Mouse (Mus musculus) kidney, embryonic 14.5 days (tissue): ENCODE measurements around the gene Olfr920. TPM values are rescaled to one million over a fixed set of nuclear protein-coding genes. Genes with fewer than 3 reads are reported as not detected.

Experiments used
- ATAC-seq: fragments of 200-750 bp; cut with Nextera tagmentation; 2 replicates; pipeline ENCODE4 v1.8.0; 2017; ENCODE audit warnings: moderate number of reproducible peaks, mild to moderate bottlenecking, moderate TSS enrichment, moderate library complexity; ENCODE audit not compliant: low FRiP score, low TSS enrichment
- H3K27ac ChIP-seq: fragments of 300-500 bp; sonication (generic); 2 replicates; pipeline ENCODE4 v1.5.1; 2014; ENCODE audit warnings: low read depth, mild to moderate bottlenecking, low read length, moderate library complexity, mixed read lengths
- H3K27me3 ChIP-seq: fragments of 300-500 bp; sonication (generic); 2 replicates; pipeline ENCODE4 v1.6.1; 2014; ENCODE audit warnings: mild to moderate bottlenecking, low read length; ENCODE audit not compliant: control insufficient read depth, insufficient read depth
- H3K36me3 ChIP-seq: fragments of 300-500 bp; sonication (generic); 2 replicates; pipeline ENCODE4 v1.6.1; 2014; ENCODE audit warnings: low read length, mixed read lengths; ENCODE audit not compliant: control insufficient read depth, insufficient read depth
- H3K4me1 ChIP-seq: fragments of 300-500 bp; sonication (generic); 2 replicates; pipeline ENCODE4 v1.6.1; 2014; ENCODE audit warnings: low read length, mixed read lengths; ENCODE audit not compliant: control insufficient read depth, insufficient read depth
- H3K4me2 ChIP-seq: fragments of 300-500 bp; sonication (generic); replicated peaks from 2 replicates; pipeline ENCODE4 v1.6.1; 2014; ENCODE audit warnings: low read depth, mild to moderate bottlenecking, low read length
- H3K4me3 ChIP-seq: fragments of 300-500 bp; sonication (generic); 2 replicates; pipeline ENCODE4 v1.5.1; 2014; ENCODE audit warnings: mild to moderate bottlenecking, low read length
- H3K9ac ChIP-seq: fragments of 300-500 bp; sonication (generic); 2 replicates; pipeline ENCODE4 v1.6.1; 2014; ENCODE audit warnings: low read depth, mild to moderate bottlenecking, low read length, moderate library complexity
- H3K9me3 ChIP-seq: fragments of 300-500 bp; sonication (generic); 2 replicates; pipeline ENCODE4 v1.6.1; 2016; ENCODE audit warnings: low read length; ENCODE audit not compliant: control insufficient read depth
- WGBS: fragments of 180-500 bp; shearing (Covaris S2); extraction: QIAGEN DNeasy Blood & Tissue Kit; methylation state at CpG from one replicate; pipeline ENCODE4 v1.1.7; 2014; 5-methylcytosine and 5-hydroxymethylcytosine counted together
- polyA plus RNA-seq: library from polyadenylated mRNA; unstranded; fragments of >200 nt; fragmentation: Nextera tagmentation; extraction: Ambion mirVana; gene quantifications from 2 replicates; pipeline ENCODE4 v1.2.1, GENCODE M21; 2014

Gene Olfr920
- 0.05 TPM in 1 of 2 replicates, not detected in the other for polyA plus RNA-seq

GRCm38 (mm10) chr9:38751999-38752398 is at the start of gene Olfr920:
Gene Olfr920 (plus strand): TSS chr9:38752299.
- 88% methylated on average over 1 of the region's 1 CpGs for WGBS
- Histone ChIP-seq H3K36me3 (no peaks in the 10 kb centered on the region), H3K27ac (no peak within 1 kb of the TSS), H3K9me3 (no peaks in the 10 kb centered on the region), H3K27me3 (no peaks in the 10 kb centered on the region), H3K4me2 (no peak within 1 kb of the TSS), H3K4me3 (no peak within 1 kb of the TSS), H3K4me1 (no peaks in the 10 kb centered on the region), H3K9ac (no peak within 1 kb of the TSS)
- ATAC-seq, result no peak

- H3K27me3 ChIP-seq, result no peaks in the 10 kb centered on the region
- H3K36me3 ChIP-seq, result no peaks in the 10 kb centered on the region
- no peaks in the 10 kb centered on the region for H3K9me3 ChIP-seq
- H3K4me1 ChIP-seq, result peaks cover 8% of the 10 kb centered on the region
- H3K4me2 ChIP-seq, result peak within 1 kb of the TSS; percentile 70
- H3K27ac ChIP-seq, result peak within 1 kb of the TSS; percentile 55; the same call in 1 of the 2 replicates
- H3K9ac ChIP-seq, result peak within 1 kb of the TSS; percentile 51; the same call in 1 of the 2 replicates
- WGBS, result 0% methylated on average over 4 of the region's 4 CpGs
- peak; percentile 85 for ATAC-seq
- H3K4me3 ChIP-seq, result peak within 1 kb of the TSS; percentile 64
These were observed 34.0 kb upstream of the Olfr920 start, which contains the start of gene Vwa5a for GRCm38 (mm10) chr9:38718102-38718501. Gene Vwa5a (plus strand): TSS chr9:38718268.

GRCm38 (mm10) chr9:38718927-38719441 is 33.1 kb upstream of the Olfr920 start:
- Histone ChIP-seq H3K4me1 (peaks cover 8% of the 10 kb centered on the region), H3K36me3 (no peaks in the 10 kb centered on the region; the same call in 1 of the 2 replicates), H3K27ac (no peak overlapping the region), H3K9ac (peak overlapping the region; percentile 51; the same call in 1 of the 2 replicates), H3K4me3 (peak overlapping the region; percentile 64), H3K9me3 (no peaks in the 10 kb centered on the region), H3K4me2 (peak overlapping the region; percentile 70), H3K27me3 (no peaks in the 10 kb centered on the region)
- WGBS, result 6% methylated on average over 3 of the region's 3 CpGs
- peak; percentile 90 for ATAC-seq

DNA sequence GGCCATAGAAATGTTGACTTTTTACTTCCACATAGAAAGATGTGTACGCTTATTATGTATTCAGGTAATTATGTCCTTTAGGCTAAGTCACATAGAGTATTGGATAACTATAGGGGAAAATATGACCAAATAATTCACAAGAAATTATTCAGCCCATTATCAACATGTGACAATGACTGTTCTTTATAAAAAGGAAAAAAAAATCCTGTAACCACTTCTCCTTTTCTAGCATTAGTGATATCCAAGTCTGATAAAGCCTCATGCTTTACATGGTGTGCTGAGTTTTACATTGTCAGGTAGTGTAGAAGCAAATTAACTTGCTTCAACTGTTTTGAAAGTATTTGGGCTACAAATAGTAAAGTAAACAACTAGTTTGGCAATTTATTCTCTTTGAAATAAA is 28.1 kb upstream of the Olfr920 start:
- H3K4me3 ChIP-seq, result no peak overlapping the region
- H3K27ac ChIP-seq, result no peak overlapping the region
- H3K36me3 ChIP-seq, result peaks cover 8% of the 10 kb centered on the region; the same call in 1 of the 2 replicates
- no peaks in the 10 kb centered on the region for H3K9me3 ChIP-seq
- H3K4me2 ChIP-seq, result no peak overlapping the region
- no peak overlapping the region for H3K9ac ChIP-seq
- peaks cover 4% of the 10 kb centered on the region for H3K4me1 ChIP-seq
- ATAC-seq, result no peak
- no peaks in the 10 kb centered on the region for H3K27me3 ChIP-seq
- 94% methylated on average over 1 of the region's 1 CpGs for WGBS

GRCm38 (mm10) chr9:38728218-38728617 is 23.9 kb upstream of the Olfr920 start:
- no peaks in the 10 kb centered on the region for H3K9me3 ChIP-seq
- H3K27me3 ChIP-seq, result no peaks in the 10 kb centered on the region
- H3K4me2 ChIP-seq, result no peak overlapping the region
- H3K36me3 ChIP-seq, result peaks cover 8% of the 10 kb centered on the region; the same call in 1 of the 2 replicates
- no peak overlapping the region for H3K9ac ChIP-seq
- H3K4me1 ChIP-seq, result no peaks in the 10 kb centered on the region
- no peak overlapping the region for H3K4me3 ChIP-seq
- H3K27ac ChIP-seq, result no peak overlapping the region
- no peak for ATAC-seq
- 78% methylated on average over 3 of the region's 3 CpGs for WGBS

- no peak overlapping the region for H3K27ac ChIP-seq
- H3K9ac ChIP-seq, result no peak overlapping the region
- 75% methylated on average over 1 of the region's 1 CpGs for WGBS
- no peaks in the 10 kb centered on the region for H3K27me3 ChIP-seq
- H3K9me3 ChIP-seq, result no peaks in the 10 kb centered on the region
- no peak overlapping the region for H3K4me3 ChIP-seq
- no peak for ATAC-seq
- H3K4me1 ChIP-seq, result no peaks in the 10 kb centered on the region
- no peaks in the 10 kb centered on the region for H3K36me3 ChIP-seq
- H3K4me2 ChIP-seq, result no peak overlapping the region
These were observed 10.7 kb upstream of the Olfr920 start for GRCm38 (mm10) chr9:38741408-38741807.

DNA sequence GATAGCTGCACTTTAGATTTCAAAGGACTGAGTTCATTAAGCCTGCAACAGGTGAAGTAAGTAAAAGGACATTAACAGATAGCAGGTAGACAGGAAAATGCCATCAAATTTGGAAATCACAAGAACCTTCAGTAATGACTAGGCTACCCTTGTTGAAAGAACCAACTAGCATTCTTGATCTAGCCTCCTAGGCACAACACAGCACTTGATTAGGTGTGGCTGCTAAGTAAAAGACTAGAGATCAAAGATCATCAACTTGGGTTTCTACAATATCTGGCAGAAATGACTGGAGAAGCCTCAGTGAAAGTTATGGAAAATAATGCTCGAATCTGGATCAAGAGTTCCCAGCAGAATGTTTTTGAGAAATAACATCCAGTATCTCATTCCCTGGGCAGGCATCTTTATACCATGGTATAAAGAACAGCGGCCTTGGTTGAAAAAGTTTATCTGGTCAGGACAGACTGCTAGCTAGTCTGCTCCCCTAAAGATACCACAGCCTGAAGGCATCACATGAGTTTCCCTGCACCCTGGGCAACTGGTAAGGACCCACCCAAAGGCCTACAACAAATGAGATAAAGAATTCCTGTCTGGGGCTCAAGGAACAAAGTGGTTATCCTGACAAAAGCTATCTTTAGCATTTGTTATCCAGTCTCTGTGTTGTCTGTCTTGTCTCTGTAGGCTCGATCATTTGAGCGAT is 7.3 kb upstream of the Olfr920 start:
- no peaks in the 10 kb centered on the region for H3K27me3 ChIP-seq
- no peak overlapping the region for H3K4me2 ChIP-seq
- no peak overlapping the region for H3K4me3 ChIP-seq
- no peaks in the 10 kb centered on the region for H3K36me3 ChIP-seq
- H3K27ac ChIP-seq, result no peak overlapping the region
- WGBS, result 95% methylated on average over 4 of the region's 4 CpGs
- no peaks in the 10 kb centered on the region for H3K4me1 ChIP-seq
- no peaks in the 10 kb centered on the region for H3K9me3 ChIP-seq
- H3K9ac ChIP-seq, result no peak overlapping the region
- no peak for ATAC-seq

DNA sequence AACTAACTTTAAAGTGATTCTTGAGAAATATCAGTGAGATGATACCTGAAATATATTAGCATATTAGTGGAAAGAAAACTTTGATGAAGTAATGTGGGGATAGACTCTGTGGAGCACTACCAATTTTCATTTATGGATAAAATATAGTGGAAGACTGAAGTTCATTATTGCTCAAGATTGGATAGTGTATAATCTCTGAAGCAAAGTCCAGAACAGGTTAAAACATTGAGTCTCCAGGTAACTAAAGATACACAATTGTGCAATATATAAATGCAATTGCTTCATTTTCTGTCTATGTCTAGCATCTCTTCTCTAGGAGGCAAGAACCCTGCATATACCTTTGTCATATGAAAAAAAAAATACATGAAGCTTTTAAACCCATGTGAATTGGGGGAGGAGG is 20.7 kb downstream of the Olfr920 start, which contains the start of gene Olfr921:
TSS of gene Olfr921 (plus strand) at position 301 of the 400 bp plus-strand sequence.
- H3K4me3 ChIP-seq, result no peak within 1 kb of the TSS
- no peak within 1 kb of the TSS for H3K9ac ChIP-seq
- no peak within 1 kb of the TSS for H3K4me2 ChIP-seq
- H3K9me3 ChIP-seq, result no peaks in the 10 kb centered on the region
- H3K36me3 ChIP-seq, result no peaks in the 10 kb centered on the region
- no peaks in the 10 kb centered on the region for H3K27me3 ChIP-seq
- H3K27ac ChIP-seq, result no peak within 1 kb of the TSS
- no peak for ATAC-seq
- no peaks in the 10 kb centered on the region for H3K4me1 ChIP-seq

GRCm38 (mm10) chr9:38792689-38793088 is 40.6 kb downstream of the Olfr920 start:
- Histone ChIP-seq H3K9me3 (no peaks in the 10 kb centered on the region), H3K4me2 (no peak overlapping the region), H3K36me3 (no peaks in the 10 kb centered on the region), H3K4me1 (no peaks in the 10 kb centered on the region), H3K27me3 (no peaks in the 10 kb centered on the region), H3K9ac (no peak overlapping the region), H3K4me3 (no peak overlapping the region), H3K27ac (no peak overlapping the region)
- WGBS, result 84% methylated on average over 2 of the region's 2 CpGs
- no peak for ATAC-seq
